Mouse (Mus musculus) heart, embryonic 14.5 days (tissue): ENCODE measurements at regions not wholly inside any gene's neighbourhood (a gene's known extent, or its start where the extent isn't known, plus 50 kb on each side); places are given as distances from the start of the nearest gene placed in this dataset.

ENCODE experiments used
- ATAC-seq: fragments of 200-750 bp; cut with Nextera tagmentation; 2 replicates; pipeline ENCODE4 v1.8.0; 2017; ENCODE audit warnings: low read depth, moderate TSS enrichment; ENCODE audit not compliant: insufficient number of reproducible peaks, insufficient read depth, low FRiP score
- H3K27ac ChIP-seq, 2 experiments: fragments of 200-500 bp in 1 of 2; fragments of 300-500 bp in 1 of 2; sonication (generic) in 1 of 2; replicated peaks in 1 of 2; 2 replicates each; pipeline ENCODE4 v1.5.1; 2012 to 2014; ENCODE audit warnings: low read depth in 2 of 2, low read length in 2 of 2, control low read depth in 1 of 2, mild to moderate bottlenecking in 1 of 2, mixed read lengths in 1 of 2; ENCODE audit not compliant: control insufficient read depth in 1 of 2, insufficient read depth in 1 of 2
- H3K27me3 ChIP-seq: fragments of 300-500 bp; sonication (generic); 2 replicates; pipeline ENCODE4 v1.6.1; 2014; ENCODE audit warnings: mild to moderate bottlenecking, low read length, control low read depth; ENCODE audit not compliant: control insufficient read depth, insufficient read depth
- H3K36me3 ChIP-seq: fragments of 300-500 bp; sonication (generic); 2 replicates; pipeline ENCODE4 v1.6.1; 2014; ENCODE audit warnings: mild to moderate bottlenecking, control low read depth, low read length, mixed read lengths; ENCODE audit not compliant: control insufficient read depth, insufficient read depth
- H3K4me1 ChIP-seq, 2 experiments: fragments of 200-500 bp in 1 of 2; fragments of 300-500 bp in 1 of 2; sonication (generic) in 1 of 2; 2 replicates each; pipeline ENCODE4 v1.6.1; 2012 to 2014; ENCODE audit warnings: low read length in 2 of 2, control low read depth in 1 of 2, mixed read lengths in 1 of 2; ENCODE audit not compliant: control insufficient read depth in 2 of 2, insufficient read depth in 2 of 2
- H3K4me2 ChIP-seq: fragments of 300-500 bp; sonication (generic); 2 replicates; pipeline ENCODE4 v1.6.1; 2014; ENCODE audit warnings: mild to moderate bottlenecking, low read length
- H3K4me3 ChIP-seq, 2 experiments: fragments of 200-500 bp in 1 of 2; fragments of 300-500 bp in 1 of 2; sonication (generic) in 1 of 2; 2 replicates each; pipeline ENCODE4 v1.5.1; 2012 to 2014; ENCODE audit warnings: low read length in 2 of 2, mild to moderate bottlenecking in 2 of 2, control low read depth in 1 of 2, low read depth in 1 of 2, moderate library complexity in 1 of 2; ENCODE audit not compliant: control insufficient read depth in 1 of 2, insufficient read depth in 1 of 2
- H3K9ac ChIP-seq: fragments of 300-500 bp; sonication (generic); 2 replicates; pipeline ENCODE4 v1.6.1; 2014; ENCODE audit warnings: mild to moderate bottlenecking, low read length
- H3K9me3 ChIP-seq: fragments of 300-500 bp; sonication (generic); 2 replicates; pipeline ENCODE4 v1.6.1; 2016; ENCODE audit warnings: low read length, control low read depth; ENCODE audit not compliant: control insufficient read depth
- WGBS: fragments of 180-500 bp; shearing (Covaris S2); extraction: QIAGEN DNeasy Blood & Tissue Kit; methylation state at CpG from one replicate; pipeline ENCODE4 v1.1.7; 2014; 5-methylcytosine and 5-hydroxymethylcytosine counted together

DNA sequence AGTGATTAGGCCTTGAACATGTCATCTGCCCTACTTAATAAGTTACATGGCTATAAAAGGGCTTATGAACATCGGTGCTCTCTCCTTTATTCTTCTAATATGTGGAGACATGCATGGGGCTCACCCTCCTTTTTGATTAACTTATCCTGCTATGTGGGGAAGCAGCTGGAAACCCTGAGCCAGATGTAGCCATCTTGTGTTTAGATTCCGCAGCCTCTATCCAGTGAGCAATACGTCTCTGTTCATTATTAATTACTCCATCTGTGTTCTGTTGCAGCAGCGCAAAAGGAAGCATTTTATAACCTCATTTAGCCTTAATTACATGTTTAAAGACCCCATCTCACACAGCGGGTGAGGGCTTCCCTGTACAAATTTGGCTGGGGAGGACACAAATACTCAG, 129.6 kb downstream of the Fam124b start:
- no peaks in the 10 kb centered on the region for H3K36me3 ChIP-seq
- no peak overlapping the region for H3K4me2 ChIP-seq
- H3K4me3 ChIP-seq: no peak overlapping the region
- H3K27ac ChIP-seq: no peak overlapping the region
- no peak overlapping the region for H3K9ac ChIP-seq
- H3K9me3 ChIP-seq: no peaks in the 10 kb centered on the region
- H3K27me3 ChIP-seq: no peaks in the 10 kb centered on the region
- no peak for ATAC-seq
- WGBS: 86% methylated on average over 5 of the region's 5 CpGs
- H3K4me1 ChIP-seq: 0 out of 4 replicates have a peak, but pooled peaks cover 0 to 2% of the 10 kb centered on the region in 2 experiments

DNA sequence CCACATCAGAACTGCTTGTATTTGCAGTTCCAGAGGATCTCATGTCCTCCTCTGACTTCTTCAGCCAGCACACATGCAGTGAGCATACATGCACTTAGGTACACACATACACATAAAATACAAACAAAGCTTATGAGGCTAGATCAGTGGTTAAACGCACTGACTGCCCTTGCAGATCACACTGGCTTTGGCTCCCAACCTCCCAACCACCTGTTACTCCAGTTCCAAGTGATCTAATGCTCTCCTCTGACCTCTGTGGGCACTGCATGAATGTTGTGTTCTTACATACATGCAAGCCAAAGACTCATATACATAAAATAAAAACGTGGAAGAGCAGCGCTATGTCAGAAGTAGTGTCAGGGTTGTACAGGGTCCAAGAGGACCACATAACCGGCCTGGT, 141.9 kb downstream of the Fam124b start:
- H3K9me3 ChIP-seq: no peaks in the 10 kb centered on the region
- H3K36me3 ChIP-seq: no peaks in the 10 kb centered on the region
- no peak for ATAC-seq
- no peak overlapping the region for H3K4me3 ChIP-seq
- H3K4me1 ChIP-seq: no peaks in the 10 kb centered on the region
- H3K4me2 ChIP-seq: no peak overlapping the region
- 77% methylated on average over 4 of the region's 4 CpGs for WGBS
- no peak overlapping the region for H3K27ac ChIP-seq
- H3K27me3 ChIP-seq: no peaks in the 10 kb centered on the region
- H3K9ac ChIP-seq: no peak overlapping the region

DNA sequence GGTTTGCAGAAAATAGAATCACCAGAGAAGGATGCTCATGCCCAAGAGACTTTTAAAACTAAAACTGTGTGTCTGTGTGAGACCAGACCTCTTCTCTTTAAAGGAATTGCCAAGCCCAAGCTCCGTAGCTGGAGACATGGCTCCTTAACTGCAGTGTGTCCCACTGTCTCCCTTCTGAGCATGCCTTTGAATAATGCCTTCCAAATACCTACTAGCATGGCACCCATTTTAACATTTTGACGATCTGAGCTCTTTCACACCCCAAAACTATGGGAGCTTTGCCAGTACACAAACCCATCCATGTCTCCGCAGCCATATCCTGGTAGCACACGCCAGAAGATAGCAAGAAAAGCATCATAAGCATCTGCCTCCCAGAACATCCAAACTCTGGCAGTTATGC, 143.9 kb downstream of the Fam124b start:
- whole genome bisulfite sequencing: 81% methylated on average over 4 of the region's 4 CpGs
- Histone ChIP-seq H3K4me2 (no peak overlapping the region), H3K27ac (no peak overlapping the region), H3K27me3 (no peaks in the 10 kb centered on the region), H3K4me1 (no peaks in the 10 kb centered on the region), H3K4me3 (no peak overlapping the region), H3K36me3 (no peaks in the 10 kb centered on the region), H3K9ac (no peak overlapping the region), H3K9me3 (no peaks in the 10 kb centered on the region)
- ATAC-seq: no peak

DNA sequence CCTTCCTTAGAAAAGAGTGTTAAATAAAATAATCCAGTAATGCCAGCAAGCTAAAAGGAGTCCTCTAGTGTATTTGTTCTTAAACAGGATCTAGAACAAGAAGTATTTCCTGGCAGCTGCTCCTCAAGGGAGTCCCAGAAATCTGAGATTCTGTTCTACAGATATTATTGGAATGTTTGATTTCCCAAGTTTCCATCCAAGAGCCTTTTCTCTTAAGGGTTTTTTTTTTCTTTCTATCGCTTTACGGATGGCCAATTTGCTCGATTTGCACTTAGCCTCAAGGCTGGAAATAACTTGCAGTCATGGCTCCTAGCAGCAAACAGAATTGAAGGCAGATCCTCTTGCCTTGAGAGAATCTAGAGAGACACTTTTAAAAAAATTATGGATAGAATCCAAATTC, 144.3 kb downstream of the Fam124b start:
- Histone ChIP-seq H3K27me3 (no peaks in the 10 kb centered on the region), H3K4me3 (no peak overlapping the region), H3K36me3 (no peaks in the 10 kb centered on the region), H3K4me2 (no peak overlapping the region), H3K4me1 (no peaks in the 10 kb centered on the region), H3K27ac (no peak overlapping the region), H3K9ac (no peak overlapping the region), H3K9me3 (no peaks in the 10 kb centered on the region)
- ATAC-seq: no peak
- 74% methylated on average over 3 of the region's 3 CpGs for WGBS

DNA sequence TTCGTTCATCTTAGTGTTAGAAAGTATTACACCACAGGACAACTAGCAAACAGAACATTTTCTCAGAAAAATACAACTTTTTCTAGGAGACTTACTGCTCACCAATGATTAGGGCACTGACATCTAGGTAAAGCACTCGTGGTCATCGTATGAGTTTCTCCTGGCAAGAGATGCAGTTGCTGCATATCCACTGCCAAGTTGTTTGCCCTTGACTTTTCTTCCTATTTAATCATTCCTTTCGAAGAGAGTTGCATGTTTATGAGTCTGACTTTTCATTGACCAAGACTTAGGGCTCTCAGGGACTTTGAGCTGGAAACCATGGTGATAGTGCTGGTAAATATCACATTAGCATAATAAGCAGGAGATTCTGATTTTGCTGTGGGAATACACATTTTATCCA, 149.1 kb downstream of the Fam124b start:
- no peaks in the 10 kb centered on the region for H3K27me3 ChIP-seq
- no peaks in the 10 kb centered on the region for H3K9me3 ChIP-seq
- no peak for ATAC-seq
- H3K4me3 ChIP-seq: no peak overlapping the region
- no peak overlapping the region for H3K4me2 ChIP-seq
- H3K36me3 ChIP-seq: no peaks in the 10 kb centered on the region
- no peak overlapping the region for H3K9ac ChIP-seq
- H3K4me1 ChIP-seq: no peaks in the 10 kb centered on the region
- H3K27ac ChIP-seq: no peak overlapping the region
- 77% methylated on average over 4 of the region's 4 CpGs for WGBS

DNA sequence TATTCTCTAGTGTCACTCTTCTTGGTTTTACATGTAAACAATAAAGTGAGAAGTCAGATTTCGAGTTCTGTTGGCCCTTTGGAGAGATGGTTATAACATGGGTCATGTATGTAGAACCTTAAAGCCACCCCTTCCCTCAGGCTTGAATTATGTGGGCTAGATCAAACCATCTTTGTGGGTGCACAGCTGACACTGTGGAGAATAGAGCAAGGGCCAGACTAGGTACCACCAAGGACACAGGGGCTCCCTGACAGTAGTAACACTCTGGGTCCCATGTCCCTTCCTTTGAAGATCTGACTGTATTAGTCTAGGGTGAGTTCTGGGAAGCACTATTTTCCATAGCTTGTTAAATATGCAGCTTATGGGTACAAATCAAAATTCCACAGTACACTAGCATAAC, 156.2 kb downstream of the Fam124b start:
- H3K4me1 ChIP-seq: no peaks in the 10 kb centered on the region
- no peak overlapping the region for H3K4me3 ChIP-seq
- H3K4me2 ChIP-seq: no peak overlapping the region
- no peaks in the 10 kb centered on the region for H3K27me3 ChIP-seq
- no peak overlapping the region for H3K27ac ChIP-seq
- no peak overlapping the region for H3K9ac ChIP-seq
- no peaks in the 10 kb centered on the region for H3K9me3 ChIP-seq
- 55% methylated on average over 1 of the region's 1 CpGs for WGBS
- ATAC-seq: no peak
- H3K36me3 ChIP-seq: no peaks in the 10 kb centered on the region

DNA sequence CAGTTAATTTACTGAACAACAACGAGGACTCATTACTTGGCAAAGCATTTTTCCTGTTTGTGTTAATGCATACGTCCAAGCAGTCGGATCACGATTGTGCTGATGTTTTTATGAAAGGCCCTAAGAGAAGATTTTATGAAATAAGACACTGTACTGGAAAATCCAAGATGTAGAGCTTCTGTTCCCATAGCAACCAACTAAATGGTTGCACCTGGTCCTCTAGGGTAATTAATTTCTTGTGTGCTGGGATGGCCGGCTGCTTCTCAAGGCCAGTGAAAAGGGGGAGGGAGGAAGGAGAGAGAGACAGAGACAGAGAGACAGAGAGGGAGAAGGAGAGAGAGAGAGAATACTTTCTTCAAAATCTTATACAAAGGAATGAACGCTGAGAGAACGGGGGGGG, 156.6 kb downstream of the Fam124b start:
- Histone ChIP-seq H3K4me2 (no peak overlapping the region), H3K27ac (no peak overlapping the region), H3K4me1 (no peaks in the 10 kb centered on the region), H3K9ac (no peak overlapping the region), H3K27me3 (no peaks in the 10 kb centered on the region), H3K9me3 (no peaks in the 10 kb centered on the region), H3K4me3 (no peak overlapping the region), H3K36me3 (no peaks in the 10 kb centered on the region)
- WGBS: 81% methylated on average over 7 of the region's 7 CpGs
- ATAC-seq: no peak

DNA sequence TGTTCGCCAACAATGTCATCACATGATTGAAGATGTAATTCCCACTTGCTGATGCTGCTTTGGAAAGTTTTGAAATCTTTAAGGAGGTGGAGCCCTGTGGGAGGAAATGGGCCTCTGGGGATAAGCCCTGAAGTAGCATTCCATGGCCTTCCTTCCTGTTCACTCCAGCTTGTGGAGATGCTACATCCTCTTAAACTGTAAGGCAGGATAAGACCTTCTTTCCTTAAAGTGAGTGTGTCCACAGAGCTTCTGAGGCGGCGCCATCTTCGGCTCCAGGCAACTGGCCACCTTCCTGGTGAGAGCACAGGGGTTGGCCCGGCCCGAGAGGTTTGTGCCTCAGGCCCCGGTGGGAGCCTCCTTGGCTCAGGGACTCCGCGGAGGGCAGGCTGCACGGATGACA, 173.1 kb downstream of the Fam124b start:
- no peaks in the 10 kb centered on the region for H3K36me3 ChIP-seq
- 83% methylated on average over 10 of the region's 10 CpGs for WGBS

More for the DNA sequence above, 173.1 kb downstream of the Fam124b start:
- Histone ChIP-seq H3K4me1 (no peaks in the 10 kb centered on the region), H3K4me2 (no peak overlapping the region), H3K9me3 (no peaks in the 10 kb centered on the region), H3K27ac (no peak overlapping the region), H3K9ac (no peak overlapping the region), H3K4me3 (no peak overlapping the region), H3K27me3 (no peaks in the 10 kb centered on the region)
- ATAC-seq: no peak
